Mouse (Mus musculus): ENCODE results near the gene Brca2. TPM values are rescaled to one million over a fixed set of nuclear protein-coding genes. Genes with fewer than 3 reads are reported as not detected.
A peak's percentile ranks its signal among the peaks of the same experiment; 100 is the strongest.
"Not testable (repeated sequence)": the region's sequence is repeated elsewhere in the genome, so short reads cannot be mapped to it uniquely, and the experiment has no call there.

The Brca2 gene
- 10 to 100 TPM in 1 of 2 experiments, 1 to 10 TPM in 1; 7.6 to 11.6 TPM for total RNA-seq (2021)

GRCm38 (mm10) chr5:150521937-150522866 lies at the start of gene Brca2:
TSS of gene Brca2 (plus strand) at chr5:150522630.
- peak; percentile 91 to 93 for DNase-seq (ENCODE audit: low spot score in 2 of 2)
- intact Hi-C loops (cut with DNase I), result loop anchor here (2.0 to 10.0 kb wide), 2 partner anchors 73 to 143 kb away; partner anchors contain the start of gene N4bp2l1

GRCm38 (mm10) chr5:150477364-150477763 lies 45.1 kb upstream of the Brca2 start:
- no peak for DNase-seq (ENCODE audit: low spot score in 2 of 2)
- intact Hi-C loops (cut with DNase I), result no loop called here

GRCm38 (mm10) chr5:150478612-150479011 lies 43.8 kb upstream of the Brca2 start:
- no peak for DNase-seq (ENCODE audit: low spot score in 2 of 2)
- intact Hi-C loops (cut with DNase I), result no loop called here

- intact Hi-C loops (cut with DNase I), result no loop called here
- DNase-seq (ENCODE audit: low spot score in 2 of 2), result no peak
These were observed 37.2 kb upstream of the Brca2 start for GRCm38 (mm10) chr5:150485198-150485597.

GRCm38 (mm10) chr5:150490285-150490684 lies 32.1 kb upstream of the Brca2 start:
- intact Hi-C loops (cut with DNase I), result no loop called here
- DNase-seq (ENCODE audit: low spot score in 2 of 2), result no peak

GRCm38 (mm10) chr5:150490821-150491220 lies 31.6 kb upstream of the Brca2 start:
- no peak for DNase-seq (ENCODE audit: low spot score in 2 of 2)
- intact Hi-C loops (cut with DNase I), result no loop called here

GRCm38 (mm10) chr5:150491573-150492173 lies 30.8 kb upstream of the Brca2 start:
- DNase-seq (ENCODE audit: low spot score in 2 of 2); intact Hi-C loops (cut with DNase I): not testable (repeated sequence)

GRCm38 (mm10) chr5:150495792-150496191 lies 26.6 kb upstream of the Brca2 start:
- DNase-seq (ENCODE audit: low spot score in 2 of 2), result peak; percentile 18
- intact Hi-C loops (cut with DNase I), result no loop called here

- intact Hi-C loops (cut with DNase I), result no loop called here
- no peak for DNase-seq (ENCODE audit: low spot score in 2 of 2)
These were observed 11.8 kb upstream of the Brca2 start for GRCm38 (mm10) chr5:150510451-150511225.

GRCm38 (mm10) chr5:150513264-150513663 lies 9.2 kb upstream of the Brca2 start:
- no peak for DNase-seq (ENCODE audit: low spot score in 2 of 2)
- intact Hi-C loops (cut with DNase I), result no loop called here

GRCm38 (mm10) chr5:150514027-150514426 lies 8.4 kb upstream of the Brca2 start:
- no peak for DNase-seq (ENCODE audit: low spot score in 2 of 2)
- intact Hi-C loops (cut with DNase I), result no loop called here

- DNase-seq (ENCODE audit: low spot score in 2 of 2), result no peak
- intact Hi-C loops (cut with DNase I), result no loop called here
These were observed 4.4 kb upstream of the Brca2 start, which contains the start of gene Zar1l for GRCm38 (mm10) chr5:150518064-150518463. TSS of gene Zar1l (minus strand) at chr5:150518164.

GRCm38 (mm10) chr5:150519551-150519950 lies 2.9 kb upstream of the Brca2 start:
- DNase-seq (ENCODE audit: low spot score in 2 of 2), result no peak
- intact Hi-C loops (cut with DNase I), result no loop called here

GRCm38 (mm10) chr5:150522867-150523234 lies 421 bp downstream of the Brca2 start:
- no peak for DNase-seq (ENCODE audit: low spot score in 2 of 2)
- intact Hi-C loops (cut with DNase I), result loop anchor here (2.0 to 10.0 kb wide), 2 partner anchors 72 to 142 kb away; partner anchors contain the start of gene N4bp2l1

GRCm38 (mm10) chr5:150525239-150525638 lies 2.8 kb downstream of the Brca2 start:
- DNase-seq (ENCODE audit: low spot score in 2 of 2), result no peak
- intact Hi-C loops (cut with DNase I), result loop anchor here (10.0 kb wide), 1 partner anchor 70 kb away; the partner anchor contains the start of gene N4bp2l1

- intact Hi-C loops (cut with DNase I), result no loop called here
- DNase-seq (ENCODE audit: low spot score in 2 of 2), result no peak
These were observed 18.9 kb downstream of the Brca2 start for GRCm38 (mm10) chr5:150541302-150541701.

- intact Hi-C loops (cut with DNase I), result no loop called here
- no peak for DNase-seq (ENCODE audit: low spot score in 2 of 2)
These were observed 20.8 kb downstream of the Brca2 start for GRCm38 (mm10) chr5:150543184-150543583.

GRCm38 (mm10) chr5:150551637-150552036 lies 29.2 kb downstream of the Brca2 start:
- no peak for DNase-seq (ENCODE audit: low spot score in 2 of 2)
- intact Hi-C loops (cut with DNase I), result no loop called here

GRCm38 (mm10) chr5:150559519-150560103 lies 37.2 kb downstream of the Brca2 start:
- DNase-seq (ENCODE audit: low spot score in 2 of 2), result no peak
- intact Hi-C loops (cut with DNase I), result no loop called here
